Mouse (Mus musculus): ENCODE measurements around the gene Rbl1. TPM values are rescaled to one million over a fixed set of nuclear protein-coding genes. Genes with fewer than 3 reads are reported as not detected.

The Rbl1 gene
- total and polyA plus RNA-seq, 3 experiments, result 17.8 to 18.1 TPM; not detected in 1

GRCm38 (mm10) chr2:157132686-157133540, 71.4 kb downstream of the Rbl1 start:
- 0 out of 4 replicates have a peak overlapping the region, but pooled peaks of 1 of the 2 experiments have one; percentile 69 for H3K4me3 ChIP-seq (ENCODE audit: control insufficient read depth in 1 of 2, insufficient read depth in 1 of 2, low read depth in 2 of 2, low read length in 2 of 2)
- H3K9me3 ChIP-seq (replicated peaks; ENCODE audit: insufficient read depth, low read length), result no peaks in the 10 kb centered on the region
- no peak overlapping the region; the same call in 1 of the 2 replicates for H3K9ac ChIP-seq (ENCODE audit: control insufficient read depth, low read depth, low read length, poor library complexity, severe bottlenecking)
- peaks cover 18 to 31% of the 10 kb centered on the region in 2 experiments for H3K4me1 ChIP-seq (ENCODE audit: control insufficient read depth in 1 of 2, insufficient read depth in 2 of 2, low read length in 2 of 2)
- DNase-seq (ENCODE audit: low read depth, low spot score), result no peak
- no peaks in the 10 kb centered on the region for H3K27me3 ChIP-seq (ENCODE audit: control insufficient read depth in 1 of 2, insufficient read depth in 2 of 2, low read length in 2 of 2)
- H3K27ac ChIP-seq (ENCODE audit: control insufficient read depth, low read depth, low read length), result 0 out of 2 replicates have a peak overlapping the region, but pooled peaks have one; percentile 1
- peaks cover 17% of the 10 kb centered on the region for H3K79me2 ChIP-seq (ENCODE audit: control insufficient read depth, insufficient read depth, low read length, poor library complexity)
- no peak for TF ChIP-seq USF1 (IDR thresholded peaks at IDR 0.05; ENCODE audit: low read depth, low read length)
- peak; percentile 52; the same call in 1 of the 2 replicates for TF ChIP-seq GATA1 (IDR thresholded peaks at IDR 0.05; ENCODE audit: low read depth, low read length)
- no peak for TF ChIP-seq JUND (IDR thresholded peaks at IDR 0.05; ENCODE audit: low read depth, low read length)
- TF ChIP-seq ZC3H11A (IDR thresholded peaks at IDR 0.05; ENCODE audit: low read depth, low read length), result no peak
- peak; percentile 23; the same call in 1 of the 2 replicates for TF ChIP-seq ETS1 (IDR thresholded peaks at IDR 0.05; ENCODE audit: low read depth, low read length)
- no peak for TF ChIP-seq TBP (IDR thresholded peaks at IDR 0.05; ENCODE audit: low read depth, low read length)
- peaks cover 0 to 34% of the 10 kb centered on the region in 2 experiments; a peak in 2 of 4 replicates for H3K36me3 ChIP-seq (ENCODE audit: control insufficient read depth in 1 of 2, insufficient read depth in 2 of 2, low read length in 2 of 2)

GRCm38 (mm10) chr2:157132086-157132485, 72.2 kb downstream of the Rbl1 start:
- Histone ChIP-seq H3K36me3 (ENCODE audit: control insufficient read depth in 1 of 2, insufficient read depth in 2 of 2, low read length in 2 of 2) (peaks cover 0 to 30% of the 10 kb centered on the region in 2 experiments; a peak in 2 of 4 replicates), H3K9ac (ENCODE audit: control insufficient read depth, low read depth, low read length, poor library complexity, severe bottlenecking) (no peak overlapping the region), H3K27ac (ENCODE audit: control insufficient read depth, low read depth, low read length) (no peak overlapping the region), H3K4me3 (ENCODE audit: control insufficient read depth in 1 of 2, insufficient read depth in 1 of 2, low read depth in 2 of 2, low read length in 2 of 2) (no peak overlapping the region), H3K79me2 (ENCODE audit: control insufficient read depth, insufficient read depth, low read length, poor library complexity) (peaks cover 17% of the 10 kb centered on the region), H3K27me3 (ENCODE audit: control insufficient read depth in 1 of 2, insufficient read depth in 2 of 2, low read length in 2 of 2) (no peaks in the 10 kb centered on the region), H3K4me1 (ENCODE audit: control insufficient read depth in 1 of 2, insufficient read depth in 2 of 2, low read length in 2 of 2) (peaks cover 18 to 26% of the 10 kb centered on the region in 2 experiments), H3K9me3 (replicated peaks; ENCODE audit: insufficient read depth, low read length) (no peaks in the 10 kb centered on the region)
- no peak for TF ChIP-seq NELFE (IDR thresholded peaks at IDR 0.05; ENCODE audit: low read depth, low read length)
- TF ChIP-seq EP300 (IDR thresholded peaks at IDR 0.05; ENCODE audit: low read depth in 1 of 2, low read length in 2 of 2), result peak in 1 of 2 experiments; percentile 46; a peak in 1 of 4 replicates
- TF ChIP-seq TAL1 (IDR thresholded peaks at IDR 0.05; ENCODE audit: low read length), result 0 out of 2 replicates have a peak, but pooled peaks have one; percentile 16
- peak; percentile 35 for DNase-seq (ENCODE audit: low read depth, low spot score)

- no peaks in the 10 kb centered on the region for H3K27me3 ChIP-seq (ENCODE audit: control insufficient read depth in 1 of 2, insufficient read depth in 2 of 2, low read length in 2 of 2)
- DNase-seq (ENCODE audit: low read depth, low spot score), result peak; percentile 78
- peak overlapping the region; percentile 61 for H3K27ac ChIP-seq (ENCODE audit: control insufficient read depth, low read depth, low read length)
- H3K4me3 ChIP-seq (ENCODE audit: control insufficient read depth in 1 of 2, insufficient read depth in 1 of 2, low read depth in 2 of 2, low read length in 2 of 2), result peak overlapping the region; percentile 67 to 74
- peaks cover 0 to 30% of the 10 kb centered on the region in 2 experiments; a peak in 2 of 4 replicates for H3K36me3 ChIP-seq (ENCODE audit: control insufficient read depth in 1 of 2, insufficient read depth in 2 of 2, low read length in 2 of 2)
- peak overlapping the region; percentile 66 for H3K9ac ChIP-seq (ENCODE audit: control insufficient read depth, low read depth, low read length, poor library complexity, severe bottlenecking)
- no peaks in the 10 kb centered on the region for H3K9me3 ChIP-seq (replicated peaks; ENCODE audit: insufficient read depth, low read length)
- H3K79me2 ChIP-seq (ENCODE audit: control insufficient read depth, insufficient read depth, low read length, poor library complexity), result peaks cover 17% of the 10 kb centered on the region
- peaks cover 18 to 21% of the 10 kb centered on the region in 2 experiments for H3K4me1 ChIP-seq (ENCODE audit: control insufficient read depth in 1 of 2, insufficient read depth in 2 of 2, low read length in 2 of 2)
- TF ChIP-seq MYC (IDR thresholded peaks at IDR 0.05; ENCODE audit: low read depth, low read length) (peak; percentile 35; the same call in 1 of the 2 replicates), SIN3A (IDR thresholded peaks at IDR 0.05; ENCODE audit: low read length) (peak; percentile 94; the same call in 1 of the 2 replicates), UBTF (IDR thresholded peaks at IDR 0.05; ENCODE audit: borderline replicate concordance, insufficient read depth, low read depth, low read length) (no peak), ELF1 (IDR thresholded peaks at IDR 0.05; ENCODE audit: low read depth, low read length) (peak; percentile 44), GATA1 (IDR thresholded peaks at IDR 0.05; ENCODE audit: low read depth, low read length) (no peak), ZMIZ1 (IDR thresholded peaks at IDR 0.05; ENCODE audit: low read depth, low read length) (no peak), USF2 (IDR thresholded peaks at IDR 0.05; ENCODE audit: borderline replicate concordance in 1 of 2, insufficient read depth in 1 of 2, low read depth in 1 of 2, low read length in 2 of 2) (no peak), RAD21 (IDR thresholded peaks at IDR 0.05; ENCODE audit: low read depth, low read length) (no peak), E2F4 (IDR thresholded peaks at IDR 0.05; ENCODE audit: borderline replicate concordance, low read depth, low read length) (no peak), ETS1 (IDR thresholded peaks at IDR 0.05; ENCODE audit: low read depth, low read length) (peak; percentile 93), MAX (IDR thresholded peaks at IDR 0.05; ENCODE audit: low read length) (peak; percentile 51; the same call in 1 of the 2 replicates), MXI1 (IDR thresholded peaks at IDR 0.05; ENCODE audit: low read depth, low read length) (peak; percentile 75; the same call in 1 of the 2 replicates), SMC3 (IDR thresholded peaks at IDR 0.05; ENCODE audit: low read depth, low read length) (no peak), NRF1 (IDR thresholded peaks at IDR 0.05; ENCODE audit: insufficient read depth, low read depth, low read length, poor library complexity, severe bottlenecking) (peak; percentile 63)
These were observed 73.4 kb downstream of the Rbl1 start for GRCm38 (mm10) chr2:157130813-157131514.

Measured in MEL (cell line).